Mouse (Mus musculus): ENCODE results near the gene Ccdc142.

GRCm38 (mm10) chr6:83142211-83142731 is 40.9 kb downstream of the Ccdc142 start:
- TF ChIP-seq CTCF (IDR thresholded peaks at IDR 0.05) (no peak), EP300 (IDR thresholded peaks at IDR 0.05) (no peak)
